Mouse (Mus musculus): ENCODE measurements around the gene Pilra. TPM values are rescaled to one million over a fixed set of nuclear protein-coding genes. Genes with fewer than 3 reads are reported as not detected.
"Not testable (repeated sequence)": the region's sequence is repeated elsewhere in the genome, so short reads cannot be mapped to it uniquely, and the experiment has no call there.

Pilra gene
- polyA plus RNA-seq, 1 experiment from 2014 or later: 4.7 TPM

DNA sequence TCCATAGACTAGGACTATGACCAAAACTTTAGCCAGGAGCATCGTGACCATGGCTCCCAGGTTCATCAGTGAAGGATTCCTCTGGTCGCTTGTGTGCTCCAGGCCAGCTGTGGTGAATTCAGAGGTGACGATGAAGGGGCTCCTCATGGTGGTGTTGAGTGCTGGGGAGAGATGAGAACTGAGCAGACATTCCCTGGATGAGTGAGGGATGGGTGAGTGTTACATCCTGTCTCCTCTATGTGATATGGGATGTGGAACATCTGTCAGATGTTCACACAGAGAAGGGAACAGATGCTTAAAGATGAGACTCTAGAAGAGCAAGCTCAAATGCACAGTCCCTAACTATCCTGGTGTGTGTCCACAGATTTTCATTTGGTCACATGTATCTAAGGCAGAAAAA is 18.8 kb upstream of the Pilra start:
- H3K4me3 ChIP-seq (replicated peaks); H3K9me3 ChIP-seq (replicated peaks); H3K4me2 ChIP-seq; H3K27me3 ChIP-seq; H3K4me1 ChIP-seq (replicated peaks); ATAC-seq (ENCODE audit: insufficient read depth); H3K36me3 ChIP-seq (replicated peaks); H3K9ac ChIP-seq; H3K27ac ChIP-seq (replicated peaks): not testable (repeated sequence)
- WGBS (ENCODE audit: insufficient replicate concordance): 59% methylated on average over 3 of the region's 3 CpGs

DNA sequence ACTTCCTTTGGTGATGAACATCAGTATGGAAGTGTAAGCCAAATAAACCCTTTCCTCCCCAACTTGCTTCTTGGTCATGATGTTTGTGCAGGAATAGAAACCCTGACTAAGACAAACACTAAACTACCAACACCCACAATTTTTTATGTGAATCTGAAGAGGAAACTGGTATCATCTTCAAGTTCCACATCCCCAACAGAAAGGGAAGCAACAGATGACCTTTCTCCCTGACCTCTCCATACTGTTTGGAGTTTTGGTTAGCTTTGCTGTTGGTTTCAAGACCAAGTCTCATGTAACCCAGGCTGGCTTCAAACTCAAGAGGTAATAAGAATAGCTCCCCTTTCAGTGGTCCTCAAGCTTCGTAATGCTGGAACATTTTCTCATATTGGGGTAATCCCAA is 14.2 kb upstream of the Pilra start:
- not testable (repeated sequence) for H3K4me2 ChIP-seq; H3K9ac ChIP-seq; H3K4me1 ChIP-seq (replicated peaks); H3K36me3 ChIP-seq (replicated peaks); ATAC-seq (ENCODE audit: insufficient read depth); H3K27ac ChIP-seq (replicated peaks); H3K9me3 ChIP-seq (replicated peaks); H3K4me3 ChIP-seq (replicated peaks); H3K27me3 ChIP-seq
- WGBS (ENCODE audit: insufficient replicate concordance): 38% methylated on average over 1 of the region's 1 CpGs

DNA sequence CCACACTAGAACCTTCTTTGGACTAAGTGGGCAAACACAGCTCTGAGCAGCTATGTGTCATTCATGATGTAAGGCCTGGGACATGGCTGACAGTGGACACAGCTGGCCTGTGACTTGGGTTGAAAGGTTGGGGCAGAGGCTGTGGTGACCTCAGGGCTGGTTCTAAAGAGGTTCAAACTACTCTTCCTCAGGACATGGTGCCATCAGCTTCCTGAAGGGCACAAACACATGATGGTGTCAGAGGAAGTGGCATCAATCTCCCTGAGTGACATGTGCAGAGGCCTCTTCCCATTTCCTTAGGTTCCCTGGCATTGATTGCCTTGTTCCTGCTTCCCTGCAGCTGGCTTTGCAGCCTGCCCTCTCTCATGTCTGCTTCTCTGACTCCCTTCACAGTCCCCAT is 1.0 kb upstream of the Pilra start:
- H3K27me3 ChIP-seq; H3K9me3 ChIP-seq (replicated peaks); H3K4me1 ChIP-seq (replicated peaks); H3K4me3 ChIP-seq (replicated peaks); H3K4me2 ChIP-seq; H3K27ac ChIP-seq (replicated peaks); H3K9ac ChIP-seq; H3K36me3 ChIP-seq (replicated peaks); ATAC-seq (ENCODE audit: insufficient read depth): not testable (repeated sequence)

DNA sequence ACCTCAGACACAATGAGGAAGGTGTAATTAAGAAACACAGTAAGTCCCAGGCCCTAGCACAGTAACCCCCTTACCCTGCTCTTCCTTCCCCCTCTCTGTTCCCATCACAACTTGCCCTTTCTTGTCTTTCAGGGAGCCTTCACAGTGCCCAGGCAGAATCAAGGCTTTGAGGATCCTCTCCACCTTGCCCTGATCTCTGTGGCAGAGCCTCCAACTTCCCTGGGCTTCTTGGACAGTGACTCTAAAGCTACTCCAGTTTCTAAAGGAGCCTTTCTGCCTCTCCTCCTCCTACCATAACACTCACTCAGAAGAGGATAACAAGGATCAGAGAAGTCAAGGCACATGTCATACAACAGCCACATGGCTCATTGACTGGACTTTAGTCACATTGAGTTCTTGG is 530 bp upstream of the Pilra start:
- Histone ChIP-seq H3K9ac (no peak overlapping the region), H3K4me1 (replicated peaks) (no peaks in the 10 kb centered on the region), H3K9me3 (replicated peaks) (no peaks in the 10 kb centered on the region), H3K4me3 (replicated peaks) (no peak overlapping the region), H3K36me3 (replicated peaks) (no peaks in the 10 kb centered on the region), H3K4me2 (no peak overlapping the region), H3K27ac (replicated peaks) (no peak overlapping the region), H3K27me3 (no peaks in the 10 kb centered on the region)
- no peak for ATAC-seq (ENCODE audit: insufficient read depth)

DNA sequence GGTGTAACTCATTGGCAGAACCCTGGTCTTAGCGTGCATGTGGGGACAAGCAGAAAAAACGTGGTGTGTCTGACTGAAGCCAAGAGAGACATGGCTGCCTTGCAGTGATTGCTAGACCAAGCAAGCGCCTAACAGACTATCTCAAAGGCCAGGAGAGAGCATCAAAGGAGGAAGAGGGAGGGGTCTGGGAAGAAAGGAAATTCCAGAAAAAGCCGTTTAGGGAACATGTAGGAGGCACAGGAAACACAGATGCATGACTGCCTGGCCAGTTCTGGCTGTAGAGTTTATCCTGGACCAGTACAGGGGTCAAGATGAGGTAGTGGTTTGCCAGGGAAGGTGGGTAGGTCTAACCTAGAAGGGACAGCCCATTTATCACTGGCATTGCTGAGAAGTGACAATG is 2.6 kb downstream of the Pilra start:
- Histone ChIP-seq H3K9ac (no peak overlapping the region), H3K27me3 (no peaks in the 10 kb centered on the region), H3K4me2 (no peak overlapping the region), H3K27ac (replicated peaks) (no peak overlapping the region), H3K4me3 (replicated peaks) (no peak overlapping the region), H3K36me3 (replicated peaks) (no peaks in the 10 kb centered on the region), H3K4me1 (replicated peaks) (peaks cover 6% of the 10 kb centered on the region; the same call in 1 of the 2 replicates), H3K9me3 (replicated peaks) (no peaks in the 10 kb centered on the region)
- no peak for ATAC-seq (ENCODE audit: insufficient read depth)
- 40% methylated on average over 4 of the region's 4 CpGs for WGBS (ENCODE audit: insufficient replicate concordance)

DNA sequence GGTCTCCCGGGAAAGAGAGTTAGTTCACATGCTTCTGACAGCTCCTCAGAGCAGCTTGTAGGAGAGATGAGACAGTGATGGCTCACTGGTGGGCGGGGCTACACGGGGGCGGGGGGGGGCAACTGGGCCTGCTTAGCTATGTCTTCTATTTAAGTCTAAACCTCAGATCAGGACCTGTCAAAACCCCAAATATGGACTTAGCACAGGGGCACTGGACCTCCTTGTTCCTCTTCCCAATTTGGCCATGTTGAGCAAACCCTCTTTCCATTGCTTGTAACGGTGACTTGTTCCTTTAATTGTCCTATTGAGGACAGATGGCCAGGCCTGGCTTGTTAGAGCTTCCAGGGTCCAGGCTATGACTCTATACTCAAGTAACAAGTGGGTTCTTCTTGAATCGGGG is 4.6 kb downstream of the Pilra start:
- no peak for ATAC-seq (ENCODE audit: insufficient read depth)
- no peak overlapping the region for H3K4me2 ChIP-seq
- no peaks in the 10 kb centered on the region for H3K36me3 ChIP-seq (replicated peaks)
- WGBS (ENCODE audit: insufficient replicate concordance): 53% methylated on average over 6 of the region's 6 CpGs
- peaks cover 6% of the 10 kb centered on the region; the same call in 1 of the 2 replicates for H3K4me1 ChIP-seq (replicated peaks)
- H3K27me3 ChIP-seq: no peaks in the 10 kb centered on the region
- H3K9ac ChIP-seq: no peak overlapping the region
- no peak overlapping the region; the same call in 1 of the 2 replicates for H3K27ac ChIP-seq (replicated peaks)
- H3K9me3 ChIP-seq (replicated peaks): no peaks in the 10 kb centered on the region
- H3K4me3 ChIP-seq (replicated peaks): no peak overlapping the region

DNA sequence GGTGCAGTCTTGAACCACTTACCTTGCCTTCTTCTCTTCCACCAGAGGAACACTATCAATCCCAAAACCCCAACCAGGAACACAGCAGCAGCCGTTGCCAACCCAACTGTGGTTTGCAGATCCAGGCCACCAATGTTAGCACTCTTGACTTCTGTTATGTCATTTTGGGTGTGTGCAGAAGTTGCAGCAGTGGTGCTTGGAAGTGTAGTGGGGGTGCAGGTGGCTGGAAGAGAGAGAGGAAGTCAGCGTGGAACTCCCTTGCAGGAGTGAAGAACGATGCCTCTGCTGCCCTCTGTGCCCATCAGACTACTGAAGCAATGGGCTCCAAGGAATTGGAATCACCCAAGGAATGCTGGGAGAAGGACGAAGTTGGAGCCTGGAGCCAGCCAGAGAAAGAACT is 5.0 kb downstream of the Pilra start:
- Histone ChIP-seq H3K4me3 (replicated peaks) (no peak overlapping the region), H3K4me2 (peak overlapping the region; percentile 1; the same call in 1 of the 2 replicates), H3K9ac (no peak overlapping the region), H3K4me1 (replicated peaks) (peaks cover 6% of the 10 kb centered on the region; the same call in 1 of the 2 replicates), H3K36me3 (replicated peaks) (no peaks in the 10 kb centered on the region), H3K27me3 (no peaks in the 10 kb centered on the region), H3K27ac (replicated peaks) (peak overlapping the region; percentile 38; the same call in 1 of the 2 replicates), H3K9me3 (replicated peaks) (no peaks in the 10 kb centered on the region)
- no peak for ATAC-seq (ENCODE audit: insufficient read depth)
- 38% methylated on average over 4 of the region's 4 CpGs for WGBS (ENCODE audit: insufficient replicate concordance)

DNA sequence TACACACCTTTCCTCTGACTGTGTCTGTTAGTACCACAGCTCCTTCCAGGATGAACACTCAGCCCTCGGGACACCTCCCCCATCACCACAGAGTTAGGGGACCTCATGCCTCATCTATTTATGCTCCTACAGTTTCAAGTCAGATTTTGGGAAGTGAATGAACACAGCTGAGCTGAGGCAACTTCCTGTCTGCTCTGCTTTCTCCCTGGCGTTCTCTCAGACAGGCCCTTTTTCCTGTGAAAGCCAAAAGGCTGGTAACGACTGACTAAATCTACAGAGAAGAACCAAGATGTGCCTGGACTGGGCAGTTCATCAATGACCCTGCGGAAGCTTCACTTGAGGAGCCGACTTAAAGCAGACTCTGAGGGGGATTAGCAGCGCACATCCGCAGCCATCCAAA is 5.8 kb downstream of the Pilra start:
- 0 out of 2 replicates have a peak overlapping the region, but pooled peaks have one; percentile 1 for H3K4me2 ChIP-seq

DNA sequence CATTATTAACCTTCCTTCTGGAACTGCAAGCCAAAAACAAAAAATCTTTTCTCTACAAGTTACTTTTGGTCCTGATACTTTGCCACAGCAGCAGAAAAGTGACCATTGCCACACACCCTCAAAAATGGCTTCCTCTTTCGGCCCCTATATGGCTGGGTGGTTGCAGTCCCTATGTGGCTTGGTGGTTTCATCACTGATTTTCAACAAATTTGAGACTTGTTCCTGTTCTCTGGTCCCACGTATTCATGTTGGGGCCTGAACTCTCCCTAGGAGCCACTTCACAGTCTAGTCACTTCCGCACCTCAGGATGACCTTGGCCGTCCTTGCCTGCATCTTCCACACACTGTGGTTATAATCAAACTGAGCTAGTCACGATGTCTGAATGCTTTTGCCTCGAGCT is 7.4 kb downstream of the Pilra start:
- no peaks in the 10 kb centered on the region for H3K27me3 ChIP-seq
- H3K9me3 ChIP-seq (replicated peaks): no peaks in the 10 kb centered on the region
- H3K4me2 ChIP-seq: no peak overlapping the region
- H3K4me1 ChIP-seq (replicated peaks): peaks cover 8% of the 10 kb centered on the region; the same call in 1 of the 2 replicates
- H3K36me3 ChIP-seq (replicated peaks): no peaks in the 10 kb centered on the region
- WGBS (ENCODE audit: insufficient replicate concordance): 41% methylated on average over 6 of the region's 6 CpGs
- H3K27ac ChIP-seq (replicated peaks): no peak overlapping the region
- H3K4me3 ChIP-seq (replicated peaks): no peak overlapping the region
- H3K9ac ChIP-seq: no peak overlapping the region
- ATAC-seq (ENCODE audit: insufficient read depth): peak; percentile 23; the same call in 1 of the 2 replicates

More for the DNA sequence above, 5.8 kb downstream of the Pilra start:
- Histone ChIP-seq H3K27ac (replicated peaks) (peak overlapping the region; percentile 38; the same call in 1 of the 2 replicates), H3K36me3 (replicated peaks) (no peaks in the 10 kb centered on the region), H3K4me1 (replicated peaks) (peaks cover 8% of the 10 kb centered on the region; the same call in 1 of the 2 replicates), H3K9ac (no peak overlapping the region), H3K4me3 (replicated peaks) (no peak overlapping the region), H3K27me3 (no peaks in the 10 kb centered on the region), H3K9me3 (replicated peaks) (no peaks in the 10 kb centered on the region)
- no peak for ATAC-seq (ENCODE audit: insufficient read depth)
- 44% methylated on average over 7 of the region's 7 CpGs for WGBS (ENCODE audit: insufficient replicate concordance)

DNA sequence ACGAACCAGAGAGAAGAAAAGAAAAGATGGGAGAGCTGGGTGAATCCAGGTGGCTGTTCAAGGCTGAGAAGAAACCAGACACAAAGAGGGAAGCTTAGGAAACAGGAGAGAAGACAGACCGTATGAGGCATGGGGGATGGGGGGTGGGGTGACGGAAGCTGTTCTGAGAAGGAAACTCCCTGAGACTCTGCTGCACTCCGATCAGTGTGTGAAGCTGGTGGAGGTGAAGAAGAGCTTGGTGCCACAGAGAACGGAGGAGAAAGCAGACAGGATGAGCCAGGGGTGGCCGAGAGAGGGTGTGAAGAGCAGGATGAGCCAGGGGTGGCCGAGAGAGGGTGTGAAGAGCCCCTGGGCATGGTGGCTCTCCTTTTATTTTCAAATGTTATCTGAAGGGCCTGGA is 9.7 kb downstream of the Pilra start:
- Histone ChIP-seq H3K9ac (no peak overlapping the region), H3K4me1 (replicated peaks) (peaks cover 8% of the 10 kb centered on the region; the same call in 1 of the 2 replicates), H3K36me3 (replicated peaks) (no peaks in the 10 kb centered on the region), H3K4me3 (replicated peaks) (no peak overlapping the region), H3K27me3 (no peaks in the 10 kb centered on the region), H3K27ac (replicated peaks) (no peak overlapping the region), H3K4me2 (no peak overlapping the region), H3K9me3 (replicated peaks) (no peaks in the 10 kb centered on the region)
- 24% methylated on average over 7 of the region's 7 CpGs for whole genome bisulfite sequencing (ENCODE audit: insufficient replicate concordance)
- no peak for ATAC-seq (ENCODE audit: insufficient read depth)

DNA sequence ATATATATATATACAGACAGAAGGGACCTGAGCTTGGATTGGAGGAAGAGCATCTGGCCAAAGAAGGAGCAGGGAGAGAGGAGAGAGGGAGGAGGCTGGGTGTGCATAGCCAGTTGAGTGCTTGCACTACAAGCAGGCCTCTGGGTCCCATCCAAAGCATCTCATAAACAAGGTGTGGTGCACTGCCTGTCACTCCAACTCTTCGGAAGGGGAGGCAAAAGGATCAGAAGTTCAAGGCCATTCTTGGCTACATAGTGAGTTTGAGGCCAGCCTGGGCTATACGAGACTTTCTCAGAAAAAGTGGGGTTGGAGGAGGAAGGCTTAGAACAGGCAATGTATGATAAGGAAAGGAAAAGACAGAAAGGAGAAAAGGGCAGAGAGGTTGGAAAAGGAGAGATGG is 10.1 kb downstream of the Pilra start:
- no peak overlapping the region for H3K4me3 ChIP-seq (replicated peaks)
- H3K4me2 ChIP-seq: no peak overlapping the region
- no peaks in the 10 kb centered on the region for H3K9me3 ChIP-seq (replicated peaks)
- H3K36me3 ChIP-seq (replicated peaks): no peaks in the 10 kb centered on the region
- no peak overlapping the region for H3K9ac ChIP-seq
- no peak overlapping the region for H3K27ac ChIP-seq (replicated peaks)
- no peaks in the 10 kb centered on the region for H3K27me3 ChIP-seq
- ATAC-seq (ENCODE audit: insufficient read depth): no peak
- peaks cover 7% of the 10 kb centered on the region; the same call in 1 of the 2 replicates for H3K4me1 ChIP-seq (replicated peaks)
- WGBS (ENCODE audit: insufficient replicate concordance): 45% methylated on average over 2 of the region's 2 CpGs

DNA sequence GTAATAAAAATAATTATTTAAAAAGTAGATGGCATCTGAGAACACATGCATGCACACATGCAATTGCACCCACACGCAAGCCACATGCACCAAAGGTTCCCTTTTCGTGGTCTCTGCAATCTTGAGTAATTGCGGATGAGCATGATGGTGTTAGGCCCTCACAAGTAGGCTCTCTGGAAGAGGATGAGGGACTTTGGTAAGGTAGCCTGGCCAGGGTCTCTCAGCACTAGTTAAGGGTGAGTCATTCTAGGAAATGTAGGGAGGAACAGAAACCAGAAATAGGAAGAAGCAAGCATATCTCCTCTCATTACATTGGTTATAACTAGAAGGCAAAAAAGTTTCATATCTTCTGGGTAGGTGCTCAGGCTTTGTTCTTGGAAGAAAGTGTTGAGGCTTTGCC is 11.1 kb downstream of the Pilra start:
- Histone ChIP-seq H3K4me3 (replicated peaks) (no peak overlapping the region), H3K27me3 (no peaks in the 10 kb centered on the region), H3K27ac (replicated peaks) (no peak overlapping the region), H3K4me1 (replicated peaks) (peaks cover 2% of the 10 kb centered on the region; the same call in 1 of the 2 replicates), H3K36me3 (replicated peaks) (no peaks in the 10 kb centered on the region), H3K9me3 (replicated peaks) (no peaks in the 10 kb centered on the region), H3K9ac (no peak overlapping the region), H3K4me2 (no peak overlapping the region)
- WGBS (ENCODE audit: insufficient replicate concordance): 59% methylated on average over 3 of the region's 3 CpGs
- no peak for ATAC-seq (ENCODE audit: insufficient read depth)
